Mouse (Mus musculus): ENCODE data around the gene Gm49368. TPM values are rescaled to one million over a fixed set of nuclear protein-coding genes. Genes with fewer than 3 reads are reported as not detected.

Gene Gm49368
- polyA plus RNA-seq (2017; shearing (Covaris generic)): not detected

DNA sequence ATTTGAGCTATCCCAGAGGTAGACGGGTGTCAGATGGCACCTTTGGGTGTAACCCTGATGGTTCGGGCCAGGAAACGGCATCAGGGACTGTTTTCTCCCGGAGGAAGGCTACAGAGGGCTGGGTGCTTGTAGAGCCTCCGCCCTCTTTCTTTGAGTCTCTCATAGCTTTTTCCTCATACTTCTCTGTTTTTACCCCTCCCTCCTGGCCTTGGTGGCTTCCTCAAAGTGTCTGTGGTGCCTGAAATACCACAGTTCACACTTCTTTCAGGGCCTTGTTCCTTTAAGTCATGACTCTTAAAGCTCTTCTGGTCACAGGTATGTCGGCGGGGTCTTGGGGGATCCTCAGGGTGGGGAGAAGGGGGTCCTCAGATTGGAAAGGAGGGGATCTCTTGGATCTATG is at the start of gene Gm49368, which contains the start of gene Itgam:
Gene Gm49368, plus strand, starts transcription at position 228 of the 400 bp plus-strand sequence.
Gene Itgam, plus strand, starts transcription at position 185 of the 400 bp plus-strand sequence.

DNA sequence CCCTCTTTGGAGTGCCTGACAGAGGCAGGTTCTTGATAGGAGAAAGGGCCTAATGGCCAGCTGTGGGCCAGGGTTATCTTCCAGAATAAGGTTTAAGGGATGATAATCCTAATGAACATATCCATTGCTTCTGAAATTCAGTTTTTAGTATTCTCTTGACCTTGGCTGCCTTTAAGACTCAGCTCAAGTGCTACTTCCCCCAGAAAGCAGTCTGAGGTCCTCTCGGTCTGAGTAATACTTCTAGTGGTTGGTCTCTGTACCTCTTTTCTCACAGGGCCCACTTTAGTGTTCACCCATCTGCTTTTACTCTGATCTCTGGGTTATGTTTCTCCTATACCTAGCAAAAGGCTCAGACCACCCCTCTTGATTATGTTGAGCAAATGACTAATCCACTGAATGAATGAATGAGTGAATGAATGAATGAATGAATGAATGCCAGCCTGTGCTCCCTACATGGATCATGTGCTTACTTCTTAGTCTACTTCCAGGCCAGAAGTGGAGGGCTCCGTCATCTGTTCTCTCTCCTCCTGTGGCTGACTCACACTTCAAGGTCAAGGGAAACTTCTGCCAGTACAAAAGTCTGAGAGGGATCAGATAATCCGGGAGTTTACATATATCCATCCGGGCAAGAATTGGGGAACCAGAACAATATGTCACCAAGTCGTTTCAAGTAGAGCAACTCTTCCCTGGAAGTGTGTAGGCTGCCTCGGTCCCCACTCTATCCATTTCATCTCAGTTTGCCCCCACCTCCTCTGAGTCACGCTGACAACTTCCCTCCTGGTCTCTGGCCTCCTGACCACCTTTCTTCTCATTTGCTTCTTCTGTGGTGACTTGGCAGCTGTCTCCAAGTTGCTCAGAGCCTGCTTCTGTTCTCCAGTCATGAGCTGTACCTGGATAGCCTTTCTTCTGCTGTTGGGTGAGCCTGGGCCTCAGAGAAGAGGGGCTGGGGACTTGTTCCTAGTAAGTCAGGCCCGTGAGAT is 66.5 kb downstream of the Gm49368 start, which contains the start of gene Itgax:
Gene Itgax, plus strand, starts transcription at position 807 of the 980 bp plus-strand sequence.

DNA sequence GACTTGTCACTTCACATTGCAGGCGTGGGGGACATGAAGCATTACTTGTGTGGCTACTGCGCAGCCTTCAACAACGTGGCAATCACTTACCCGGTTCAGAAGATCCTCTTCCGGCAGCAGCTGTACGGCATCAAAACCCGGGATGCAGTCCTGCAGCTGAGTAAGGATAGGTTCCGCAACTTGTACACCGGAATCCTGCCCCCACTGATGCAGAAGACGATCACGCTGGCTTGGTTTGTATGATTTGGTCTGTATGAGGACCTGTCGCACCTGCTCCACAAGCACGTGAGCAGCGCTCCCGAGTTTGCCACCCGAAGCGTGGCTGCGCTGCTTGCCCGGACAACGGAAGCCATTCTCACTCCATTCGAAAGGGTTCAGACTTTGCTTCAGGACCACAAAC is 91.6 kb downstream of the Gm49368 start, which contains the start of gene Itgad:
Gene Itgad, plus strand, starts transcription at position 301 of the 400 bp plus-strand sequence.

Other genes starting within 250 kb of the Gm49368 start
- gene Stx4a, start 238.4 kb upstream of the Gm49368 start, polyA plus RNA-seq (2017; shearing (Covaris generic)): 122 TPM
- not detected for gene Stx1b, start 238.1 kb upstream of the Gm49368 start, polyA plus RNA-seq (2017; shearing (Covaris generic))
- gene Zfp646, start 186.5 kb upstream of the Gm49368 start, polyA plus RNA-seq (2017; shearing (Covaris generic)): 30.0 TPM
- 13.1 TPM for gene Zfp668, start 185.9 kb upstream of the Gm49368 start, polyA plus RNA-seq (2017; shearing (Covaris generic))
- 0.73 TPM for gene Prss53, start 171.7 kb upstream of the Gm49368 start, polyA plus RNA-seq (2017; shearing (Covaris generic))
- not detected for gene Gm21974, start 167.2 kb upstream of the Gm49368 start, polyA plus RNA-seq (2017; shearing (Covaris generic))
- gene Vkorc1, start 167.1 kb upstream of the Gm49368 start, polyA plus RNA-seq (2017; shearing (Covaris generic)): 33.6 TPM
- 37.3 TPM for gene Bckdk, start 158.6 kb upstream of the Gm49368 start, polyA plus RNA-seq (2017; shearing (Covaris generic))
- gene Kat8, start 150.2 kb upstream of the Gm49368 start, polyA plus RNA-seq (2017; shearing (Covaris generic)): 39.5 TPM
- gene Prss8, start 132.6 kb upstream of the Gm49368 start, polyA plus RNA-seq (2017; shearing (Covaris generic)): not detected
- 1.7 TPM for gene Prss36, start 116.0 kb upstream of the Gm49368 start, polyA plus RNA-seq (2017; shearing (Covaris generic))
- 242 TPM for gene Fus, start 95.2 kb upstream of the Gm49368 start, polyA plus RNA-seq (2017; shearing (Covaris generic))
- gene Pycard, start 68.8 kb upstream of the Gm49368 start, polyA plus RNA-seq (2017; shearing (Covaris generic)): 94.8 TPM
- gene Trim72, start 58.7 kb upstream of the Gm49368 start, polyA plus RNA-seq (2017; shearing (Covaris generic)): not detected
- gene Itgam, start within 50 bp of the Gm49368 start, polyA plus RNA-seq (2017; shearing (Covaris generic)): 2.0 TPM
- not detected for gene Itgax, start 66.9 kb downstream of the Gm49368 start, polyA plus RNA-seq (2017; shearing (Covaris generic))
- 0.20 TPM for gene Itgad, start 91.7 kb downstream of the Gm49368 start, polyA plus RNA-seq (2017; shearing (Covaris generic))
- not detected for gene Cox6a2, start 143.7 kb downstream of the Gm49368 start, polyA plus RNA-seq (2017; shearing (Covaris generic))
- gene Armc5, start 174.7 kb downstream of the Gm49368 start, polyA plus RNA-seq (2017; shearing (Covaris generic)): 20.8 TPM
- 0.82 TPM for gene 9130023H24Rik, start 175.3 kb downstream of the Gm49368 start, polyA plus RNA-seq (2017; shearing (Covaris generic))
- gene Tgfb1i1, start 184.1 kb downstream of the Gm49368 start, polyA plus RNA-seq (2017; shearing (Covaris generic)): 0.70 TPM
- gene Slc5a2, start 203.0 kb downstream of the Gm49368 start, polyA plus RNA-seq (2017; shearing (Covaris generic)): not detected
- gene BC017158, start 235.5 kb downstream of the Gm49368 start, polyA plus RNA-seq (2017; shearing (Covaris generic)): 21.2 TPM